Mouse (Mus musculus) ES-Bruce4 (cell line): ENCODE results near the gene Anxa2.

Source experiments
- CTCF ChIP-seq: IDR thresholded peaks from one replicate; pipeline ENCODE4 v1.8.1; 2011; ENCODE audit warnings: low read depth, low read length
- EP300 ChIP-seq: IDR thresholded peaks from 2 replicates; pipeline ENCODE4 v1.6.1; 2011; ENCODE audit warnings: low read depth, low read length; ENCODE audit not compliant: insufficient read depth
- POLR2A ChIP-seq: IDR thresholded peaks from one replicate; pipeline ENCODE4 v1.8.1; 2011; ENCODE audit warnings: low read length; ENCODE audit not compliant: insufficient read depth

- TF ChIP-seq POLR2A = no peak
- TF ChIP-seq CTCF = no peak
- no peak for TF ChIP-seq EP300
These were observed 22.5 kb downstream of the Anxa2 start for GRCm38 (mm10) chr9:69475873-69476272.
